19 mouse cellular contexts compared by ENCODE assay signal in the genomic region with DNA sequence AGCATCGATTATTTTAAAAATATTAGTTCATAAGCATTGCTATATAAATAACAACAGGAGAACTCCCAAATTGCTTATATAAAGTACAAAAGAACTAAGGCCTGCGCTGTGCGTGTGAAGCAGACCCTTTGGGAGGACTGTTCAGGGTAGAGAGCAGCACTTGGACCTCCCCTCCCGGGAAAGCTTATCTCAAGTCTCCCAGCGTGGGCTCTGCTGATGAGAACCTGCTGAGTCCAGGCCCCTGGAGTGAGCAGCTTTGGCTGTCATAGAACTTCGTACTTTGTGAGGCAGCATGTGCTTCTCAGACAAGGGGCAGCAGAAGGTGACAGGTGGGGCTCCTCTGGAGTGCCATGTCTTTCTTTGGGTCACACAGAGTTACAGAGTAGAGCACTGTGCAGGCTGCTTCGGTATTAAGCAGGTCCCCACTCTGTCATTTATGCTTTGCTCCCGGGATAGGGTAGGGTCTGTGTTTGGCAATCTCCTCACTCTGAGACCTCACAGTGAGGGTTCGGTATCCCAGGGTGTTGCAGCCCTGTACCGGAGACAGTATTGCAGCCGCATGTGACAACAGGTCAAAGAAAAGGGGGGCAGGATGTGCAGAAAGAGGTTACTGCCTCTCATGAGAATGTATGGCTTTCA. TPM values are rescaled to one million over a fixed set of nuclear protein-coding genes. Genes with fewer than 3 reads are reported as not detected.
DNase-seq lines count a peak whose midpoint lies in the region; ATAC-seq and TF ChIP-seq lines count a peak whose summit lies in the region.
"Had no signal": no experiment of that assay in that cellular context is flagged by ENCODE, and none has a peak within 500 bp of the region (broad histone marks: within the 10 kb centered on the region; RNA-seq: fewer than 3 reads in every experiment).

No protein-coding gene starts in this region.

- WGBS in forebrain, postnatal 0 days = 64% methylated on average over 11 of the region's 11 CpGs
- WGBS in forebrain, embryonic 12.5 days = 63% methylated on average over 11 of the region's 11 CpGs
- 52% methylated on average over 11 of the region's 11 CpGs for WGBS in hindbrain, embryonic 10.5 days
- WGBS in hindbrain, embryonic 12.5 days = 52% methylated on average over 11 of the region's 11 CpGs
- 31% methylated on average over 11 of the region's 11 CpGs for WGBS in lung, embryonic 16.5 days
- WGBS in midbrain, embryonic 16.5 days = 53% methylated on average over 11 of the region's 11 CpGs

- no peaks in the 10 kb centered on the region for H3K27me3 ChIP-seq in forebrain, postnatal 0 days (ENCODE audit: insufficient read depth, low read length)
- no peaks in the 10 kb centered on the region for H3K27me3 ChIP-seq in forebrain, embryonic 12.5 days
- no peaks in the 10 kb centered on the region for H3K27me3 ChIP-seq in hindbrain, embryonic 10.5 days (ENCODE audit: insufficient read depth, poor library complexity, severe bottlenecking)
- no peaks in the 10 kb centered on the region for H3K27me3 ChIP-seq in hindbrain, embryonic 12.5 days
- no peaks in the 10 kb centered on the region for H3K27me3 ChIP-seq in lung, embryonic 16.5 days (ENCODE audit: control insufficient read depth, insufficient read depth, low read depth, low read length)
- no peaks in the 10 kb centered on the region for H3K27me3 ChIP-seq in midbrain, embryonic 16.5 days (ENCODE audit: control insufficient read depth, insufficient read depth, low read depth, low read length)
- H3K27me3 ChIP-seq: CH12.LX; intestine, embryonic 15.5 days; limb, embryonic 15.5 days; stomach, embryonic 15.5 days had no signal

- no peak for TF ChIP-seq CTCF in forebrain, postnatal 0 days (IDR thresholded peaks at IDR 0.05; ENCODE audit: low read depth)

- no peak overlapping the region for H3K4me2 ChIP-seq in forebrain, postnatal 0 days (ENCODE audit: low read depth)
- H3K4me2 ChIP-seq in forebrain, embryonic 12.5 days = no peak overlapping the region
- H3K4me2 ChIP-seq in hindbrain, embryonic 12.5 days (replicated peaks) = no peak overlapping the region
- H3K4me2 ChIP-seq in lung, embryonic 16.5 days (ENCODE audit: low read depth, low read length) = no peak overlapping the region
- H3K4me2 ChIP-seq in midbrain, embryonic 16.5 days (ENCODE audit: low read length) = no peak overlapping the region
- H3K4me2 ChIP-seq: intestine, embryonic 15.5 days; limb, embryonic 15.5 days; stomach, embryonic 15.5 days had no signal

- no peaks in the 10 kb centered on the region for H3K36me3 ChIP-seq in forebrain, postnatal 0 days (ENCODE audit: insufficient read depth)
- no peaks in the 10 kb centered on the region for H3K36me3 ChIP-seq in forebrain, embryonic 12.5 days (replicated peaks)
- no peaks in the 10 kb centered on the region for H3K36me3 ChIP-seq in hindbrain, embryonic 10.5 days
- no peaks in the 10 kb centered on the region for H3K36me3 ChIP-seq in hindbrain, embryonic 12.5 days
- no peaks in the 10 kb centered on the region for H3K36me3 ChIP-seq in lung, embryonic 16.5 days (ENCODE audit: control insufficient read depth, insufficient read depth, low read length)
- no peaks in the 10 kb centered on the region for H3K36me3 ChIP-seq in midbrain, embryonic 16.5 days (ENCODE audit: control insufficient read depth, insufficient read depth, low read length)
- H3K36me3 ChIP-seq: forebrain, embryonic 10.5 days; intestine, embryonic 15.5 days; limb, embryonic 15.5 days; stomach, embryonic 15.5 days had no signal

- no peak overlapping the region for H3K9ac ChIP-seq in forebrain, postnatal 0 days
- H3K9ac ChIP-seq in forebrain, embryonic 12.5 days = no peak overlapping the region
- H3K9ac ChIP-seq in hindbrain, embryonic 12.5 days = no peak overlapping the region
- H3K9ac ChIP-seq in lung, embryonic 16.5 days (ENCODE audit: low read length) = 0 out of 2 replicates have a peak overlapping the region, but pooled peaks have one; percentile 29
- H3K9ac ChIP-seq in midbrain, embryonic 16.5 days (ENCODE audit: low read depth, low read length) = no peak overlapping the region
- H3K9ac ChIP-seq: intestine, embryonic 15.5 days; limb, embryonic 15.5 days; stomach, embryonic 15.5 days had no signal

- 0 out of 2 replicates have a peak, but pooled peaks have one; percentile 18 for ATAC-seq in forebrain, postnatal 0 days
- no peak for ATAC-seq in forebrain, embryonic 12.5 days (ENCODE audit: low FRiP score)
- no peak for ATAC-seq in hindbrain, embryonic 12.5 days (ENCODE audit: low FRiP score)
- peak; percentile 55 for ATAC-seq in lung, embryonic 16.5 days (ENCODE audit: low read depth)
- ATAC-seq in midbrain, embryonic 16.5 days = 0 out of 2 replicates have a peak, but pooled peaks have one; percentile 55
- no peak for ATAC-seq in CD4-positive, CD25-positive, alpha-beta regulatory T cell, adult 4 months
- ATAC-seq: intestine, embryonic 15.5 days had no signal

- no peak overlapping the region for H3K27ac ChIP-seq in forebrain, postnatal 0 days (ENCODE audit: low read depth, low read length)
- no peak overlapping the region for H3K27ac ChIP-seq in forebrain, embryonic 12.5 days
- peak overlapping the region; percentile 66 for H3K27ac ChIP-seq in hindbrain, embryonic 10.5 days
- no peak overlapping the region for H3K27ac ChIP-seq in hindbrain, embryonic 12.5 days
- peak overlapping the region; percentile 84 for H3K27ac ChIP-seq in lung, embryonic 16.5 days (ENCODE audit: low read length)
- H3K27ac ChIP-seq in midbrain, embryonic 16.5 days (ENCODE audit: low read length) = no peak overlapping the region
- H3K27ac ChIP-seq: forebrain, embryonic 10.5 days; intestine, embryonic 15.5 days; limb, embryonic 15.5 days; macrophage; stomach, embryonic 15.5 days had no signal

- no peaks in the 10 kb centered on the region; the same call in 1 of the 2 replicates for H3K4me1 ChIP-seq in forebrain, postnatal 0 days (ENCODE audit: insufficient read depth)
- peaks cover 10% of the 10 kb centered on the region for H3K4me1 ChIP-seq in forebrain, embryonic 12.5 days
- H3K4me1 ChIP-seq in hindbrain, embryonic 10.5 days (replicated peaks) = peaks cover 32% of the 10 kb centered on the region
- H3K4me1 ChIP-seq in hindbrain, embryonic 12.5 days = peaks cover 12% of the 10 kb centered on the region
- peaks cover 19% of the 10 kb centered on the region for H3K4me1 ChIP-seq in lung, embryonic 16.5 days (replicated peaks; ENCODE audit: control insufficient read depth, insufficient read depth, low read length)
- H3K4me1 ChIP-seq in midbrain, embryonic 16.5 days (ENCODE audit: control insufficient read depth, insufficient read depth, low read length) = peaks cover 4% of the 10 kb centered on the region

- no peaks in the 10 kb centered on the region for H3K9me3 ChIP-seq in forebrain, postnatal 0 days (ENCODE audit: low read length)
- no peaks in the 10 kb centered on the region for H3K9me3 ChIP-seq in forebrain, embryonic 12.5 days
- H3K9me3 ChIP-seq in hindbrain, embryonic 10.5 days = no peaks in the 10 kb centered on the region
- no peaks in the 10 kb centered on the region for H3K9me3 ChIP-seq in hindbrain, embryonic 12.5 days (replicated peaks)
- H3K9me3 ChIP-seq in lung, embryonic 16.5 days (ENCODE audit: control insufficient read depth, low read length) = no peaks in the 10 kb centered on the region
- no peaks in the 10 kb centered on the region for H3K9me3 ChIP-seq in midbrain, embryonic 16.5 days (replicated peaks; ENCODE audit: control insufficient read depth, low read length, poor library complexity, severe bottlenecking)
- H3K9me3 ChIP-seq: forebrain, embryonic 10.5 days; intestine, embryonic 15.5 days; limb, embryonic 15.5 days; stomach, embryonic 15.5 days had no signal

- H3K4me3 ChIP-seq in forebrain, postnatal 0 days (ENCODE audit: low read depth, low read length) = no peak overlapping the region
- H3K4me3 ChIP-seq in forebrain, embryonic 12.5 days (replicated peaks) = no peak overlapping the region
- no peak overlapping the region for H3K4me3 ChIP-seq in hindbrain, embryonic 10.5 days
- H3K4me3 ChIP-seq in hindbrain, embryonic 12.5 days = no peak overlapping the region
- no peak overlapping the region for H3K4me3 ChIP-seq in lung, embryonic 16.5 days (ENCODE audit: low read length)
- H3K4me3 ChIP-seq in midbrain, embryonic 16.5 days (ENCODE audit: low read depth, low read length) = no peak overlapping the region
- H3K4me3 ChIP-seq: forebrain, embryonic 10.5 days; intestine, embryonic 15.5 days; limb, embryonic 15.5 days; stomach, embryonic 15.5 days had no signal

- no peak for DNase-seq in forebrain, postnatal 0 days
- DNase-seq in hindbrain, embryonic 10.5 days (ENCODE audit: low spot score) = no peak
- no peak for DNase-seq in lung, postnatal 10 days
- DNase-seq: adrenal gland, postnatal 10 days; cerebellum, adult 2 months; kidney, postnatal 25 days; layer of hippocampus, adult 9-11 months; thymus, postnatal 25 days had no signal

RNA-seq across cellular contexts. Expression of a gene that starts 34.8 kb away (rescaled TPM):
- 7.7 and 8.4 TPM in 2 replicates for total RNA-seq in forebrain, postnatal 0 days (2014; rRNA removed)
- polyA plus RNA-seq in forebrain, postnatal 0 days (2015; fragmentation: Nextera tagmentation; extraction: Ambion mirVana) = 37.3 and 43.5 TPM in 2 replicates
- polyA plus RNA-seq in forebrain, embryonic 12.5 days (2016; fragmentation: Nextera tagmentation; extraction: Ambion mirVana) = 29.1 and 31.5 TPM in 2 replicates
- 30.5 and 32.7 TPM in 2 replicates for polyA plus RNA-seq in hindbrain, embryonic 10.5 days (2016; fragmentation: Nextera tagmentation; extraction: Ambion mirVana)
- 44.5 and 54.3 TPM in 2 replicates for polyA plus RNA-seq in hindbrain, embryonic 12.5 days (2016; fragmentation: Nextera tagmentation; extraction: Ambion mirVana)
- polyA plus RNA-seq in lung, embryonic 16.5 days (2015; fragmentation: Nextera tagmentation; extraction: Ambion mirVana) = 182 and 188 TPM in 2 replicates
- 11.3 and 12.4 TPM in 2 replicates for polyA plus RNA-seq in midbrain, embryonic 16.5 days (2015; fragmentation: Nextera tagmentation; extraction: Ambion mirVana)
- polyA plus RNA-seq in CD4-positive, CD25-positive, alpha-beta regulatory T cell, adult 4 months (2017; shearing (Covaris generic)) = 1 to 10 TPM; 3.4 to 5.0 TPM
- polyA plus RNA-seq: macrophage had no signal

Comparison
In these comparisons a context has a peak if more than half of its experiments do, and no peak if none do; other contexts are left out.
1. ATAC-seq: peak in forebrain, postnatal 0 days (single experiment), lung, embryonic 16.5 days (single experiment) and midbrain, embryonic 16.5 days (single experiment); none in forebrain, embryonic 12.5 days (single experiment), hindbrain, embryonic 12.5 days (single experiment) and CD4-positive, CD25-positive, alpha-beta regulatory T cell, adult 4 months (single experiment).
2. H3K27ac ChIP-seq: peak in hindbrain, embryonic 10.5 days (single experiment) and lung, embryonic 16.5 days (single experiment); none in forebrain, postnatal 0 days (single experiment), forebrain, embryonic 12.5 days (single experiment), hindbrain, embryonic 12.5 days (single experiment) and midbrain, embryonic 16.5 days (single experiment).